Mouse (Mus musculus): ENCODE results near the gene Krt6b.
A peak's percentile ranks its signal among the peaks of the same experiment; 100 is the strongest.
"Not testable (repeated sequence)": the region's sequence is repeated elsewhere in the genome, so short reads cannot be mapped to it uniquely, and the experiment has no call there.

Gene Krt6b

DNA sequence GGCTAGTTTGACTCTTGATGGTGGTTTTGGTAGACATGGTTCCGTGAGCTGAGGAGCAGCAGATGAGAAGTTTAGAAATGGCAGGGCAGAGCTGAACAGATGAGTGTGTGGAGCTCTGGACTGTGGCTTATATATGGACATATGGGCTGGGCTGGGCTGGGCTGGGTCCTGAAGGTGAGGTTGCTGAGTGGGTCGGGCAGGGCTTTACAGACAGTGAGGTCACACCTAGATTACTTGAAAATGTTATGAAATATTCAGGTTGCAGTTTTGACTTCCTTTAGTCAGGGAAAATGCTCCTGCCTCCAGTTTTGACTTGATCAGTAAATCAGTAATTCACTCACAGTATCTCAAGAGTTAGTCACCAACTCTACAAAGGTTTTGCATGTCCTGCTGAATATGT lies at the start of gene Krt6b:
Krt6b (minus strand) TSS at position 101 of the 400 bp plus-strand sequence.
- DNase-seq (ENCODE audit: low read depth, low spot score) = no peak

GRCm38 (mm10) chr15:101724686-101725085 lies 44.6 kb upstream of the Krt6b start:
- no peak for DNase-seq (ENCODE audit: low read depth, low spot score)

- no peak for DNase-seq (ENCODE audit: low read depth, low spot score)
Observed at GRCm38 (mm10) chr15:101715831-101716230, 35.7 kb upstream of the Krt6b start.

DNA sequence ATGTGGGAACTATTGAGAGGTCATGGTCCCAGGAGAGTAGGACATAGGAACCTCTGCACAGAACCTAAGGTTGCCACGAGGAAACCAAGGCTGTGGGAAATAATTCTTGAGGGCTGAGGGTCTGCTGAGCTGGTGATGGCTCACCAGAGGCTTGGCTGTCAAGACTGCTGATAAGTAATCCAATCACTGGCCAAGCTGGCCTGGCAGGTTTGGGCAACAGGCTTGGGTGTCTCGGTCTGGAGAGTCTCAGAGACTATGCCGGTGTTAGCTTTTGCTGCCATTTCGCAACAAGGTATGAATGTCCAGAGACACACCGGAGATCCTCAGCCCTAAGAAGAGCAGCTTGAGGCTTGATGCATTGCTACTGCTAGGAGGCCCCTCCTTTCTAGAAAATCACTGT lies 34.3 kb upstream of the Krt6b start:
- DNase-seq (ENCODE audit: low read depth, low spot score) = no peak

DNA sequence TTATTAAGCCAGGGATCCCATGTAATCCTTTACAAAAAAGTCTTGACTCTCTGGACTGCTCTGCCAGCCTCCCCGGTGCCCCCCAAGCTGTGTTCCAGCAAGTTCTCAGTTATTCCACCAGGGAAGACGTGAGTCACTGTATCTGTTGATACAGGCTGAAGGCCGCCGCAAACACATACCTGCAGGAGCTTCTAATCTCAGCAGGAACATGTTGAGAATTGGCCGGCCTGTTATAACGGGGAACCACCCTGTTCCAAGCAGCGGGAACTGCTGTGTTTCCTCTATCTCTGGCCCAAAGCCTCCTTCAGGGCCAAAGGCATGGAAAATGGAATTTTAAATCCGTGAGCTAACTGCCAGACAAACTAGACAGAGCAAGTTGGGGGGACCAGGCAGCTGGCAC lies 33.6 kb upstream of the Krt6b start:
- no peak for DNase-seq (ENCODE audit: low read depth, low spot score)

DNA sequence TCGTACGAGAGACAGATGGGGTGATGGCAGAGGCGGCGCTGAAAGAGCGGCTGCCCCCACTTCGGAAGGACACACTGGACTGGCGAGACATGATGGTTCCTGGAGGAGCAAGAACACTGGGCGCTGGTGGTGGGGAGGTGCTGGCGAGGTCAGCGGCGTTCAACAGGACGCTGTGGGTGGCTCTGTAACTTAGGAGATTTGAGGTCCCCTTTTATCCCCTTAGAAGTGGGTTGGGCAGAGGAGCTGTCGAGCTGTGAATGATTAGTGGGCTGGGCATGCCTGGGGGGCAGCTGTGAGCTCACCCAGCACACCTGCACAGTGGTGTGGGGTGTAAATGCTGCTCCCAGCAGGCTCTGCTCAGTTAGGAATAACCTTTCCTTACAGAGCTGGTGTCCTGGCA lies 32.6 kb upstream of the Krt6b start, which contains the start of gene Krt5:
Krt5 (minus strand) TSS at position 179 of the 400 bp plus-strand sequence.
- DNase-seq (ENCODE audit: low read depth, low spot score) = no peak

DNA sequence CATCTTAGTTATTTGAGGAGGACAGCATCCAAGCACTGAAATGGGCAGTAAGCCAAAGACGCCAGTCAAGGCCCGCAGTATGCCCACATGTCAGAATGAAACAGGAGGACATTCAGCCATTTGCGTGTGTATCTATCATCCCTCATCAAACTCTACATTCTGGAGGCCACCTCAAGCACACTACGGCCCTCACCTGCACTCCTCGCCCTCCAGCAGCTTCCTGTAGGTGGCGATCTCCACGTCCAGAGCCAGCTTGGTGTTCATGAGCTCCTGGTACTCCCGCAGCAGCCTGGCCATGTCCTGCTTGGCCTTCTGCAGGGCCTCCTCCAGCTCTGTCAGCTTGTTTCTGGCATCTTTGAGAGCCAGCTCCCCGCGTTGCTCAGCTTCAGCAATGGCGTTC lies 28.6 kb upstream of the Krt6b start:
- peak; percentile 14 for DNase-seq (ENCODE audit: low read depth, low spot score)

- DNase-seq (ENCODE audit: low read depth, low spot score) = no peak
Observed at GRCm38 (mm10) chr15:101707454-101707853, 27.4 kb upstream of the Krt6b start.

DNA sequence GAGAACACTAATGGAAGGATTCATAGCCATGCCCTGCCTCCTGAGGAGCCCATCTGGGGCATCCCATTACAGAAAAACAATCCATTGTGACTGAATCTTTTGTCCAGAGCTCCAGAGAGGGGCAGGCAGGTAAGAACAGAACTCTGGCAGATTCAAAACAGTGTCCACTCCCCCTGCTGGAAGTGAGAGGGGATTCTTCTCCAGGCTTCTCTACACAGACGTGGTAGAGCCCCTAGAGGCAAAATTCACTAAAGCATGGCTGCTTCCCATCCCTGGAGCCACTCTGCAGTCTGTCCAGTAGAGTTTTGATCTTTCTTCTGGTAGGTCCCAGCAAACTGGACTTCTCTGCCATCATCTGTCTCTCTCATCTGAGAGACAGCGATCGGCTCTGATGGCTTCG lies 24.0 kb upstream of the Krt6b start:
- DNase-seq (ENCODE audit: low read depth, low spot score) = peak; percentile 68

GRCm38 (mm10) chr15:101702380-101702779 lies 22.3 kb upstream of the Krt6b start:
- DNase-seq (ENCODE audit: low read depth, low spot score) = peak; percentile 34

- DNase-seq (ENCODE audit: low read depth, low spot score) = no peak
Observed at GRCm38 (mm10) chr15:101699866-101700265, 19.8 kb upstream of the Krt6b start.

DNA sequence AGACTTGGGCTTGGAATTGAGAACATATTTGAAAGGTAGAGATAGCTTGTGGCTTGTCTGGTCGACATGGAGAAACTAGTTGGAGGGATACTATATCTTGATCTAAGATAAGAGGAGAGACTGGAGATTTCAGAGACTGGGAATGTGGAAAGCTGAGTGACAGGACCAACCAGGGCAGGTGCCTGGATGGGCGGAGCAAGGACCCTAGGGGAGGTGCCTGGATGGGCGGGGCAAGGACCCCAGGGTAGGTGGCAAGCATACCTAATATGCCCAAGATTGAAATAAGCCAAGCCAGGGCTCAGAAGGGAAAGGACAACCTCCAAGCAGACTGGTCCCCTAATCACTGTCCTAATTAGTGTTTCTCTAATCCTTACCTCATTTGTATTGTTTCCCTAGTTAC lies 19.1 kb upstream of the Krt6b start:
- DNase-seq (ENCODE audit: low read depth, low spot score) = no peak

DNA sequence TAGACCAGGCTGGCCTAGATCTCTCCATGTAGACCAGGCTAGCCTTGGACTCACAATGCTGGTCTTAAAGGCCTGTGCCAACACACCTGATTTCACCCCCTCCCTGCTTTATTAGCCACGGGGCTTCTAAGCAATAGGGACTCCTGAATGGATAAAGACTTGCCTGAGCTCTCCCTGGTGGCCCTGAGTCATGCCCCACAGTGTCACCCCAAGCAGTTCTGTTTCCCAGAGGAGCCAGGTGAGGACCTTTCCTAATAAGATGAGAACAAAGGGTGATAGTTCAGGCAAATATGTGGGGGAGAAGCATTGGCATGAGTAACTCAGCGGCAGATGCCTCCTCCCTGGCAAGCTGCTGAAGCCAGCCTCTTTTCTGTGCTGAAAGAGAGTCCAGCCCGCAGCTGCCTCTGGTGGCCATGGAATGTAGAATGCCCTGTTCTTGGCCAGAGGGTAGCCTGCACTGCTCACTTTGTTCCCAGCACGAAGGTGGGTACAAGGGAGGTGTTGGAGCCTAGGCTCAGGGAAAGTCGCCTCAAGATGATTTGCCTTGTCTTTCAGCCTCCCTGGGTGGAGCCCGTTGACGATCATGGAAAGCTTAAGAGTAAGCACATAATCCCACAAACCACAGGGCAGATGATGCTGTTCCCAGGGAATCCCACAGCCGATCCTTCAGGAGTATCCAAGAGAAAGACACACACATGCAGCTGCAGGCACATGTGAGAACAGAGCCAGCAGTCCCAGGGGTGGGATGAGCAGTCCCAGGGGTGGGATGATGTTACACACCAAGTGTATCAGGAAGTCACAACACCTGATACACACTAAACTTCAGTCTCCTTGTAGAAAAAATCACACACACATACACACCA lies 17.5 kb upstream of the Krt6b start:
- no peak for DNase-seq (ENCODE audit: low read depth, low spot score)

- DNase-seq (ENCODE audit: low read depth, low spot score) = no peak
Observed at GRCm38 (mm10) chr15:101694207-101694606, 14.1 kb upstream of the Krt6b start, which contains the start of gene Krt6a. Gene Krt6a, minus strand, starts transcription at chr15:101694307.

GRCm38 (mm10) chr15:101690460-101690859 lies 10.4 kb upstream of the Krt6b start:
- DNase-seq (ENCODE audit: low read depth, low spot score) = not testable (repeated sequence)

DNA sequence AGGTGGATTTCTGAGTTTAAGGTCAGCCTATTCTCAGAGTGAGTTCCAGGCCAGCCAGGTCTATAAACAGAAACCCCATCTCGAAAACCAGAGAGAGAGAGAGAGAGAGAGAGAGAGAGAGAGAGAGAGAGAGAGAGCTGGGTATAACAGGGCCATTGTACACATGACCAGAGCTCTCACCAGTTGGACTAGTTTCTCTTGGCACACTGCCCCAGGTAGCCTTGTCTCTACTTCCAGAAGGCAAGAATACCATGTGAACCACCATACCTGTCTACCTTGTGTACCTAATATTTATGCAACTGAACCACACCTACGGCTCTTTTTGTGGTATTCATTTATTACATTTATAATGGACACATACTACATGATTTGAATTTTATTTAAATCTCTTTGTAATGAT lies 8.1 kb upstream of the Krt6b start:
- no peak for DNase-seq (ENCODE audit: low read depth, low spot score)

DNA sequence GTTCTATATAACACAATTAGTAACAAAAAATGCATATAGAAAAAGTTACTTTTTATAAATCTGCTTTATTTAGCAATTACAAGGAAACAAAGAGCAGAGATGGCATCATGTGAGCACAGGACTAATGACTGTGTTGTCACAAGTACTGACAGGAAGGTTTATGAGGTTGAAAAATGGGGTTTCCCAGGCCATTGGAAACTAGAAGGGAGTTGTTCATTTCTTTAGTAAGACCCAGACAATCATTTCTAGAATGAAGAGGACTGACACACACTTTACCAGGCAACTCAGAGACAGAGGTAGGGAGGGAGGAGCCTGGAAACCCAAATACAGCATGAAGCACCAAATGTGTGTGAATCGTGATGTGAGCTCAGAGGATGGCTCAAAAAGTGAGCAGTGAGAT lies 4.1 kb downstream of the Krt6b start:
- DNase-seq (ENCODE audit: low read depth, low spot score) = no peak

DNA sequence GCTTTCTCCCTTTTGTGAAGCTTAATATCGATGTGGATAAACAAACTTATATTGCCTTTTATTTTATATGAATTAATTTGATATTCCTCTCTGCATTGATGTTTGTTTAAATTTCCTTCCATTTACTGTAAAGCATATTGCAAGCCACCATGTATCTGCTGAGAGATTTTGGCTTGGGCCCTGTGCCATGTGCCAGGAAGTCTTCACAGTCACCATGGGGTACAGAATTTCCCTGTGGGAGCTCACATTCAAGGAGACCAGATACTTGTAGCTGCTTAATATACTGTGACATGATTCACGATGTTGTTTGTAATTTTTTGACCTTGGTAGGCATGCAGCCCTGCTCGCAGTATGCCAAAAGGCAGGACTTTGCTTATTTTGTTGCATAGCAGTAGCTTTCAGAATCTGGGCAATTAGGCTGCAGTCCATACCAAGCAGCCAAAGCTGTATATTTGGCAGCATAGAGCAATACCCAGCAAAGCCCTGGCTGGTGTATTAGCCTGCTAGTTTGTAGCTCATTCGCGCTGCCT lies 27.3 kb downstream of the Krt6b start:
- no peak for DNase-seq (ENCODE audit: low read depth, low spot score)

- DNase-seq (ENCODE audit: low read depth, low spot score) = no peak
Observed at GRCm38 (mm10) chr15:101647280-101647679, 32.8 kb downstream of the Krt6b start, which contains the start of gene Gm5478. Gene Gm5478, minus strand, starts transcription at chr15:101647380.

DNA sequence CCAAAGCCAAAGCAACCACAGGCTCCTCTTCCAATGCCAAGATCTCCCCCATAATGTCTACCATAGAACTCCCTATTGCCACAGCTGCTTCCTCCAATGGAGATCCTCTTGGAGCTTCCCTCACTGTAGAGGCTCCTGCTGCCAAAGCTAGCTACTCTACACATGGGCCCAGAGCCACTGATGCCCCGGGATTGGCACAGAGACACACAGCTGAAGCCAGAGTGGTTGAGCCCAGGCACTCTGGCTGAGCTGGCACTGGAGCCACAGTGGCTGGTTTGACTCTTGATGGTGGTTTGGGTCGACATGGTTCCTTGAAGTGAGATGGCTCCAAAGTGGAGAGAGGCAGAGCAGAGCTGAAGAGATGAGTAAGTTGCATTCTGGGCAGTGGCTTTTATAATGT lies 52.2 kb downstream of the Krt6b start, which contains the start of gene Gm5414:
Gm5414 (minus strand) TSS at position 305 of the 400 bp plus-strand sequence.
- DNase-seq (ENCODE audit: low read depth, low spot score) = no peak

Measured in R1 (cell line).